Mouse (Mus musculus) liver, adult 2 months (tissue): ENCODE data around the gene Sstr4.

ENCODE experiments used
- CTCF ChIP-seq: fragments of 200-500 bp; IDR thresholded peaks from 2 replicates; pipeline ENCODE4 v1.5.1; 2011; ENCODE audit warnings: low read depth, low read length, control low read depth
- POLR2A ChIP-seq: fragments of 200-500 bp; IDR thresholded peaks from 2 replicates; pipeline ENCODE4 v1.6.1; 2011; ENCODE audit warnings: low read length, control low read depth; ENCODE audit not compliant: insufficient read depth; ENCODE audit errors: extremely low read depth

GRCm38 (mm10) chr2:148404906-148405305, 9.8 kb downstream of the Sstr4 start:
- TF ChIP-seq POLR2A, result no peak
- TF ChIP-seq CTCF, result no peak
